Mouse (Mus musculus): ENCODE results near the gene Gm20388. TPM values are rescaled to one million over a fixed set of nuclear protein-coding genes. Genes with fewer than 3 reads are reported as not detected.

The Gm20388 gene
- polyA plus RNA-seq, 1 experiment from 2014 or later = 4.4 TPM

DNA sequence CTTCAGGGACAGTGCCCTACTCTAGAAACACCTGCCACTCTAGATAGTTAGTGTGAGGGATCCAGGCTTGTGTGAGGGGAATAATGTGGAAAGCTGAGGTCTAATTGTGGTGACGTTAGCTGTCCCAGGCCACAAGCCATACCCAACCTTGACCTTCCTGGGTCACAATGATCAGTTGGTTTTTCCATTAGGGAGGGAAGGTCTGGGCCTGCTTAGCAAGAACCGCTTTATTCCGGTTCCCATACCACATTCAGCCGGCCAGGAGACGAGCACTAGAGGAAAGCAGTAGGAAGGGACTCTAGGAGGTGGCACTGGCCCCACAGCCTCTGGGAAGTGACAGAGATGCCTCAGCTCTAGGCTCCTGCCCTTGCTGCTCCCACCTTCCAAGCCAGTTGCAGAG lies 253.4 kb downstream of the Gm20388 start:
- ATAC-seq = no peak
- WGBS = 92% methylated on average over 5 of the region's 5 CpGs

DNA sequence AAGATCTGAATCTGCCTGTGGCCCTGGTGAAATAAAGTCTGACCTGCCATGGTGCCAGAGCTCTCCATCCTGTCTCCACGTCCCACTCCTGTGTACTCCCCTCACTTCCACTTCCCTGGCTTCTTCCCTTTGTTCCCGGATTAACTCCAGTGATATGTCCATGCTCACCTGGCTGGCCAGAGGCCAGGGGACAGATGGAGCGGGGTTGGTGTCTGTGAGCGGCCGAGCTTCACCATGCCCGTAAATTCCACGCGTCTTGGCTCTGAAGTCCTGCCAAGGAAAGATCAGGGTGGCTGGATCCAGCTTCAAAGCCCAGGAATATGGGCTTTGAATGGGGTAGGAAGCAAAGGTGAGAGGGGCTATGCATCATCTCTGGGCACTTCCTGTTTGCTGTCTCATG lies 256.5 kb downstream of the Gm20388 start:
- Histone ChIP-seq H3K27ac (no peak overlapping the region), H3K4me2 (replicated peaks) (no peak overlapping the region), H3K27me3 (0 out of 2 replicates have a peak, but pooled peaks cover 4% of the 10 kb centered on the region), H3K36me3 (peaks cover 4% of the 10 kb centered on the region; the same call in 1 of the 2 replicates), H3K9ac (replicated peaks) (no peak overlapping the region), H3K9me3 (no peaks in the 10 kb centered on the region), H3K4me3 (replicated peaks) (no peak overlapping the region), H3K4me1 (replicated peaks) (peaks cover 19% of the 10 kb centered on the region)
- WGBS = 90% methylated on average over 8 of the region's 8 CpGs
- no peak for ATAC-seq

More for the DNA sequence above, 253.4 kb downstream of the Gm20388 start:
- no peaks in the 10 kb centered on the region for H3K9me3 ChIP-seq
- peaks cover 30% of the 10 kb centered on the region for H3K4me1 ChIP-seq (replicated peaks)
- no peak overlapping the region for H3K4me2 ChIP-seq (replicated peaks)
- no peak overlapping the region for H3K9ac ChIP-seq (replicated peaks)
- H3K27me3 ChIP-seq = no peaks in the 10 kb centered on the region
- peaks cover 17% of the 10 kb centered on the region; the same call in 1 of the 2 replicates for H3K36me3 ChIP-seq
- no peak overlapping the region for H3K4me3 ChIP-seq (replicated peaks)
- H3K27ac ChIP-seq = no peak overlapping the region

DNA sequence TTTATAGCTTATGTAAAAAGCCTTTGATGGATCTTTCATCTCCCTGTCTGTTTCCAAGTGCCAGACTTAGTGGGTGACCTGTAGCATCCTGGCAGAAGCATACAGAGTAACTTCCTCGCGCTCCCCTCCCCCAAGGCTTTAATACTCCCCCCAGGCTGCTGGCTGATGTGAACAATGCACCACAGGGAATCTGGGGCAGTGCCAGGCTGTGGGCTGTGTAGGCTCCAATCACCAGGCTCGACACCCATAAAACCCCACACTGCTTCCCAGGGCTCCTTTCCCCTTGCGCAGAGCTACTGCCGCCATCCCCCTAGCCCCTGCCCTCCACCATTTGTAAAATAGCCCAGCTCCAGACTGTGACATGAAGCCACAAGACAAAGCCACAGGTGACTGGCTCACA lies 257.2 kb downstream of the Gm20388 start:
- Histone ChIP-seq H3K27ac (no peak overlapping the region), H3K4me1 (replicated peaks) (peaks cover 18% of the 10 kb centered on the region), H3K9me3 (no peaks in the 10 kb centered on the region), H3K4me2 (replicated peaks) (peak overlapping the region; percentile 15; the same call in 1 of the 2 replicates), H3K9ac (replicated peaks) (no peak overlapping the region), H3K27me3 (0 out of 2 replicates have a peak, but pooled peaks cover 4% of the 10 kb centered on the region), H3K36me3 (no peaks in the 10 kb centered on the region), H3K4me3 (replicated peaks) (no peak overlapping the region)
- peak; percentile 53 for ATAC-seq
- 19% methylated on average over 5 of the region's 5 CpGs for WGBS

DNA sequence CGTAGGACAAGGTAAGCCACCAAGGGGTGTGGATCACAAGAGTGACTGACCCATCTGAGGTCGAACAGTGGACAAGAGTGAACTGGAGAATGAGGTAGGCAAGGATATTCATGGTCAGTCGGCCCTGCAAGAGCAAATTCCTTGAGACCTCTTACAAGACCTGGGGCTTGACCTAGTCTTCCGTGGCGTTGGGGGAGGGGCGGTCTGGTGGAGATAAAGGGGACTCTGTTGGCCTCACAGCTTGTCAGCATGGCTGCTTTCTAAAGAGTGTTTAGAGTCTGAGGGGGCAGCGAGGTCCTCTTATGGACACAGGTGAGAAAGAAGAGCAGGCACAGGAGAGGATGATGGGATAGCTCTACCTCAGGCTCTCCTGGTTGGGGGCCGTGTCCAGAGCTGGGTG lies 258.5 kb downstream of the Gm20388 start:
- Histone ChIP-seq H3K36me3 (no peaks in the 10 kb centered on the region), H3K4me3 (replicated peaks) (no peak overlapping the region), H3K4me1 (replicated peaks) (peaks cover 16% of the 10 kb centered on the region), H3K27me3 (peaks cover 12% of the 10 kb centered on the region), H3K9ac (replicated peaks) (no peak overlapping the region), H3K27ac (no peak overlapping the region), H3K4me2 (replicated peaks) (no peak overlapping the region), H3K9me3 (no peaks in the 10 kb centered on the region)
- no peak for ATAC-seq
- WGBS = 39% methylated on average over 8 of the region's 8 CpGs

DNA sequence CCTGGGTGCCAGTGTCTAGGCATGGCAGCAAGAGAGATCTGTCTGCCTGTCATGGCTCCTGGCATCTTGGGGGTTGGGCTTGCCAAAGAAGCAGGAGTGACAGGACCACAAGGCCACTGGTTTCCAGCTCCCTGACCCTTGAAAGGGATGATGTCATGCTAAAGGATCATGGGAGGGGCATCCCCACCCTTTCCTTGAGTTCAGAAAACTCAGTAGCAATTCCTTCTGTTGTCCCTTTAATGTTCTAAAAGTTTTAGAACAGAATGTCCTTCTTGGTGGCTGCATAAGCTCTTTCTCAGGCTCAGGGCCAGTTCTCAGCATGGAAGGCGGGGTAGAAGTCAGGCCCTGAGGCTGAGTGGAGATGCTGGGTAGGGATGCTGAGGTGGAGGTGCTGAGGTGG lies 262.6 kb downstream of the Gm20388 start:
- no peaks in the 10 kb centered on the region for H3K36me3 ChIP-seq
- no peak for ATAC-seq
- H3K9me3 ChIP-seq = no peaks in the 10 kb centered on the region
- 93% methylated on average over 1 of the region's 1 CpGs for WGBS
- peaks cover 33% of the 10 kb centered on the region for H3K4me1 ChIP-seq (replicated peaks)
- no peak overlapping the region for H3K4me3 ChIP-seq (replicated peaks)
- peaks cover 31% of the 10 kb centered on the region for H3K27me3 ChIP-seq
- H3K4me2 ChIP-seq (replicated peaks) = no peak overlapping the region
- no peak overlapping the region for H3K27ac ChIP-seq
- no peak overlapping the region for H3K9ac ChIP-seq (replicated peaks)

DNA sequence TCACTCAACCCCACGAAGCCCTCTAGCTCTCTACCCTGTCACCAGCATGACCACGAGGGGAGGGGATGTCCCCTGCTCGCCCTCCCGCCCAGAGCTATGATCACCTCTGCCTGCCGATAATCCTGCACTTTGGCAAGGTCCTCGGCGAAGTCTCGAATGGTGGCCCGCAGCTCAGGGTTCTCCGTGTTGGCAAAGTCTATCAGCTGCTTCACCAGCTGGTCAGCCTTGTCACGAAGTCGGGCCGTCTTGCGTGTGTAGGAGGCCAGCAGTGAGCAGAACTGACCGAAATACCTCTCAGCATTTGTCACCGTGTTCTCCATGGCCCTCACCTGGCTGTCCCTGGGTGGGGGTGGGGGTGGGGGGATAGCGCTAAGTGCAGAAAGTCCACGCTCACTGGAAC lies 264.0 kb downstream of the Gm20388 start:
- 53% methylated on average over 18 of the region's 18 CpGs for WGBS
- Histone ChIP-seq H3K36me3 (no peaks in the 10 kb centered on the region), H3K27ac (no peak overlapping the region), H3K9ac (replicated peaks) (no peak overlapping the region), H3K4me1 (replicated peaks) (peaks cover 39% of the 10 kb centered on the region), H3K4me2 (replicated peaks) (no peak overlapping the region), H3K9me3 (no peaks in the 10 kb centered on the region), H3K4me3 (replicated peaks) (no peak overlapping the region), H3K27me3 (peaks cover 34% of the 10 kb centered on the region)
- no peak for ATAC-seq

DNA sequence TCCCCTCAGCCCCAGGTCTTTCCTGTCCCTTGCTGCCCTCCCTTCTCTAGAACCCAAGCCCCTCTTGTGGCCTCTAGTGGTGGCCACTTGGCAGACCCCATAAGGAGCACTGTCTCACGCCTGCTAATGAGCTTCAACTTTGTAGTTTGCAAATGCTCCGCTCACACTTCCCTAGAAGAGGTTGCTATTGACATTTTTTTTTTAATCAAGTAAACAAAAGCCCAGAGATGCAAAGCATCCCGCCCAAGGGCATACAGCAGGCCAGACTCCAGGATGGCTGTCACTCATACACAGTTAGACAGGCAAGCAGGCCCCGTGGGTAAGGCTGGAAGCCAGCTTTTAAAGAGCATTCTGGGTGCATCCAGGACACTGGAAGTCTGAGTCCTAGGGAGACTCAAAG lies 266.0 kb downstream of the Gm20388 start:
- Histone ChIP-seq H3K27me3 (peaks cover 30% of the 10 kb centered on the region), H3K4me1 (replicated peaks) (peaks cover 46% of the 10 kb centered on the region), H3K9ac (replicated peaks) (peak overlapping the region; percentile 44; the same call in 1 of the 2 replicates), H3K4me2 (replicated peaks) (peak overlapping the region; percentile 55), H3K4me3 (replicated peaks) (no peak overlapping the region), H3K36me3 (no peaks in the 10 kb centered on the region), H3K27ac (peak overlapping the region; percentile 93), H3K9me3 (no peaks in the 10 kb centered on the region)
- peak; percentile 24 for ATAC-seq
- 6% methylated on average over 4 of the region's 4 CpGs for WGBS

DNA sequence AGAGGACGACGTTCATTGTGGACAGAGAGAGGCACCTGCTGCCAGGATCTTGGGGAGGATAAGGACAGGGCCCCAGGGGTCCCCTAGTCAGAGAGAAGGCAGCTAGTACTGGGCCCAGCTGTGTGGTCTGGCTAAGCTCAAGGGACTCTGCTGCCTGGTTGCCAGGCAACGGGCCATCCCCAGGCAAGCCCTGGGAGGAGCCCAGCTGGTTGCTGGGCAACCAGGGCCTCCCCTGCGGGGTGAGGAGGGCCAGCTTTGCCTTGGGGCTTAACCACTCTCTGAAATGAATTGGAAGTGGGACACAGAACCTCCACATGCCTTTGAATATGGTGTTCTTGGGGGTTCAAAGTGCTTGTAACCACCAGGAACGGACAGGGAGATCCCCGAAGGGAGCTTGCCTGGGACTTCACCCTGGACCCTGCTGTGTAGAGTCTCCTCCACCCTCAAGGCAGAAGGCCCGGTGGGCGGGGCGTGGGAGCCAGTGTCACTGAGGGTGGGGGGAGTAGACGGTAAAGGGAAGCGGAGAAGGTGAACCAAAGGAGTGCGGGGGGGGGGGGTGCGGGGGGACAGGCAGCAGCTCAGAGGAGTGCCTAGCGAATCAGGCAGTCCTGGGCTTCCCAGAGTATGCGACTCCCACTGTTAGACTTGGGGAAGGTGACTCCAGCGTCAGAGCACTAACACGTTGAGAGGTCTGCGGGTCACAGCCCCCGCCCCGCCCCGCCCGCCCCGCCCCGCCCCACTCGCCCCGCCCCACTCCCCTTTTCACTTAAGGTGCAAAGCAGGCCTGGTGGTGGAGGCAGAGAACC lies 266.9 kb downstream of the Gm20388 start, which contains the start of gene Fam92b:
TSS of gene Fam92b (minus strand) at position 149 of the 806 bp plus-strand sequence.
- Histone ChIP-seq H3K27ac (peak within 1 kb of the TSS; percentile 93), H3K4me1 (replicated peaks) (peaks cover 46% of the 10 kb centered on the region), H3K4me3 (replicated peaks) (peak within 1 kb of the TSS; percentile 17; the same call in 1 of the 2 replicates), H3K9ac (replicated peaks) (peak within 1 kb of the TSS; percentile 58), H3K9me3 (no peaks in the 10 kb centered on the region), H3K4me2 (replicated peaks) (peak within 1 kb of the TSS; percentile 55), H3K27me3 (peaks cover 33% of the 10 kb centered on the region), H3K36me3 (no peaks in the 10 kb centered on the region)
- 0% methylated on average over 22 of the region's 26 CpGs for WGBS
- peak; percentile 88 for ATAC-seq

DNA sequence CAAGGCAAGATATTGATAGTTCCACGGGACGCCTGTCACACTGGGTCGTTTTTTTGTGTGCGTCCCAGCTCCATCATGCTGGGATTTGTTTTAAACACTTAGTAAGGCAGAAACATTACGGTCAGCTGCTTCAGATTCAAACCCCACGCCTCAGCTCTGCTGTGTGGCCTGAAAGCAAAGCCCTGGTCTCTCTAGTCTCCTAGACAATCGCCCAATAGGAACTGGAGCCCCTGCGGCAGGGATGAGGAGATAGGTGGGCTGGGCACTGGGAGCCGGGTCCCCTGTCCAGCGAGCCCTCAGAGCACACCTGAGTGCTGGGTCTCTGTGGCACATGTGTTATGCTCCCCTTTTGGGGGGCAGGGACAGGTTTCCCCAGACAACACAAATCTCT lies 267.5 kb downstream of the Gm20388 start:
- peak overlapping the region; percentile 58 for H3K9ac ChIP-seq (replicated peaks)
- H3K36me3 ChIP-seq = no peaks in the 10 kb centered on the region
- peaks cover 30% of the 10 kb centered on the region for H3K27me3 ChIP-seq
- peak overlapping the region; percentile 55 for H3K4me2 ChIP-seq (replicated peaks)
- peaks cover 46% of the 10 kb centered on the region for H3K4me1 ChIP-seq (replicated peaks)
- no peak for ATAC-seq
- H3K27ac ChIP-seq = peak overlapping the region; percentile 93
- no peak overlapping the region for H3K4me3 ChIP-seq (replicated peaks)
- no peaks in the 10 kb centered on the region for H3K9me3 ChIP-seq
- 5% methylated on average over 10 of the region's 10 CpGs for WGBS

DNA sequence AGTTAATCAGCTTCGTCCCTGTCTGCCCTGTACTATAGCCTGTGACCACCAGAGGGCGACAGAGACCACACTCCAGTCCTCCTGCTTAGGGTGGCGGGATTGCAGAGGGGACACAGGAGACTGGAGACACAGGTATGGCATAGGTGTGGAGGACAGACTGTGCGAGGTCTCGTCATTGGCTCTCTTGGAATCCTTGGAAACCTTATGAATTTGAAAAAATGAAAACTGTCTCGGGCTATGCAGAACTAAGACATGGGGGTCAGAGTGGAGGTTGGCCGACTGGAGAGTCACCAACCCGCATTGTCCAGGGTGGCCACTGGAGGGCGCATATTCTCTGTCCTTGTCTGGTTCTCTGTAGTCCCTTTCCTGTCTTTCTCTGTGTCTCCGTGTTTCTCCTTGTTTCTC lies 268.4 kb downstream of the Gm20388 start:
- Histone ChIP-seq H3K9ac (replicated peaks) (no peak overlapping the region), H3K27me3 (peaks cover 26% of the 10 kb centered on the region), H3K4me3 (replicated peaks) (no peak overlapping the region), H3K27ac (peak overlapping the region; percentile 40), H3K36me3 (no peaks in the 10 kb centered on the region), H3K9me3 (no peaks in the 10 kb centered on the region), H3K4me2 (replicated peaks) (peak overlapping the region; percentile 31; the same call in 1 of the 2 replicates), H3K4me1 (replicated peaks) (peaks cover 46% of the 10 kb centered on the region)
- peak; percentile 59 for ATAC-seq
- WGBS = 1% methylated on average over 10 of the region's 10 CpGs

DNA sequence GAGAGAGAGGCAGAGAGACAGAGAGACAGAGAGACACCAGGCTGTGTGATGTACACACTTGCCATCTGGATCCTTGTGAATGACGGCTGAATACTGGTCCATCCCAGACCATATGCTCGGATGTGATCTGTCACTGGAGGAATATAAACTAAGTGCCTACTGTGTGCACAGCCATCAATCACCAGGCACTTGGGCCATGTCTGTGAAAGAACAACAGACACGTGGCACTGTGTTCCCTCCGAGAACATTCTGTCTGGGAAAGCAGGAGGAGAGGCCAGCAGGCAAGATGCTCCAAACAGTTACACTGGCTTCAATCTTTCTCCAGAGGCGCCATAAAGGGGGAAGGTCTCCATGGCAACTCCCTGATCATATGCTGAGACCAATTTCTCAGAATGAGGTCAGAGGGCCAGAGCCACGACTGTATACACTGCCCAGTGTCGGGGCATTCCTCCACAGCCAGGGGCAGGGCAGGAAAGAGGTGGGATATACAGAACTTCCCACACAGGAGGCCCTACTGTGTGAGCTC lies 269.9 kb downstream of the Gm20388 start:
- no peaks in the 10 kb centered on the region for H3K36me3 ChIP-seq
- peaks cover 12% of the 10 kb centered on the region; the same call in 1 of the 2 replicates for H3K27me3 ChIP-seq
- no peak overlapping the region for H3K4me2 ChIP-seq (replicated peaks)
- H3K9me3 ChIP-seq = no peaks in the 10 kb centered on the region
- 41% methylated on average over 7 of the region's 7 CpGs for WGBS
- no peak for ATAC-seq
- peaks cover 57% of the 10 kb centered on the region for H3K4me1 ChIP-seq (replicated peaks)
- no peak overlapping the region for H3K4me3 ChIP-seq (replicated peaks)
- H3K27ac ChIP-seq = no peak overlapping the region
- no peak overlapping the region for H3K9ac ChIP-seq (replicated peaks)

DNA sequence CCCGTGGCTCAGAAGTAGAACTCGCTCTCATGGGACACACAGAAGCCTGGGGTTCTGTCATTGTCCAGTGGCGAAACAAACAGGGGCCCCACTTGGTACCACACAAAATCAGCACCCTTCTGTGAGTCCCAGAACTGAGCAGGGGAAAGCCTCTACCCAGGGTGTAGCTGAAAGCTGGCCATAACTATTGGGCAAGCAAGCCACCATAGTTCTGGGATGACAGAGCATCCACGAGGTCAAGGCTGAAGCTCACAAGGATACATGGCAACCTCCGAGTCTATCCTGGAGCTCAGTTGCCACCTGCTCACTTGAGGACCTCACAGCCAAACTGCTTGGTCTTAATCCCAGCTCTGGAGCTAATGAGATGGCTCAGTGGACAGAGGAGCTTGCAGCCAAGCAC lies 270.6 kb downstream of the Gm20388 start:
- Histone ChIP-seq H3K4me1 (replicated peaks) (peaks cover 60% of the 10 kb centered on the region), H3K4me2 (replicated peaks) (no peak overlapping the region)
- WGBS = 91% methylated on average over 5 of the region's 5 CpGs

More for the DNA sequence above, 270.6 kb downstream of the Gm20388 start:
- no peak for ATAC-seq
- Histone ChIP-seq H3K4me3 (replicated peaks) (no peak overlapping the region), H3K9ac (replicated peaks) (no peak overlapping the region), H3K27me3 (peaks cover 7% of the 10 kb centered on the region; the same call in 1 of the 2 replicates), H3K36me3 (no peaks in the 10 kb centered on the region), H3K27ac (no peak overlapping the region), H3K9me3 (no peaks in the 10 kb centered on the region)

Measured in midbrain, embryonic 13.5 days (tissue).